Mouse (Mus musculus) CH12.LX (cell line): Measurements from ENCODE around the gene Rpl31.

Source experiments
- CTCF ChIP-seq, 2 experiments: IDR thresholded peaks in 1 of 2; conservative IDR thresholded peaks in 1 of 2; 2 replicates each; pipeline ENCODE4 v1.5.1; 2011 to 2012; ENCODE audit warnings: low read depth in 2 of 2, low read length in 2 of 2, improper control_type of control experiment in 1 of 2, inconsistent platforms in 1 of 2, mild to moderate bottlenecking in 1 of 2, moderate library complexity in 1 of 2
- E2F4 ChIP-seq: IDR thresholded peaks from 2 replicates; pipeline ENCODE4 v1.6.1; 2011; ENCODE audit warnings: low read depth, low read length, improper control_type of control experiment; ENCODE audit not compliant: insufficient replicate concordance
- POLR2A ChIP-seq: IDR thresholded peaks from 2 replicates; pipeline ENCODE4 v1.6.1; 2011; ENCODE audit warnings: low read depth, mild to moderate bottlenecking, improper control_type of control experiment, low read length
- SIN3A ChIP-seq: IDR thresholded peaks from 2 replicates; pipeline ENCODE4 v1.6.1; 2012; ENCODE audit warnings: low read length, improper control_type of control experiment, inconsistent platforms

DNA sequence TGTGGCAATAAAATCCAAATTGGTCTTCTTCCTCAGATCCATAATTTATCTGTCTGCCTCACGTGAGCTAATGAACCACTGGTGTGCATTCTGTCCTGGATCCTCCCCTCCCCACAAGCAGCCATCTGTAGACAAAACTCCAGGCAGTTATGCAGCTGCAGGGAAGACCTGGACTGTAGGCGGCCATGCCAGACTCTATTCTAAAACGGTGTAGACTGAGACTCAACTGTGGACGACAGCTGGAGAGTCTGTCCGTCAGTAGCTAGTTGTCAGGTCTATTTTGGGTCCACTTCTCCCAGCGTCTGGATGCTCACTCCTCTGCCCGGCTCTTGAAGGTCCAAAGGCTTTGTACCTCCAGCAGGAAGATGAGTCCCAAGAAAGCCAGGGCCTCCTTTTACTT is 40.1 kb upstream of the Rpl31 start:
- TF ChIP-seq CTCF (conservative IDR thresholded peaks at IDR 0.05 in 1 of 2, IDR thresholded peaks at IDR 0.05 in 1 of 2; ENCODE audit: low read depth in 2 of 2, low read length in 2 of 2): no peak
- TF ChIP-seq E2F4: no peak
- no peak for TF ChIP-seq SIN3A
- TF ChIP-seq POLR2A: no peak
